Mouse (Mus musculus): ENCODE results near the gene Nlrp9b. TPM values are rescaled to one million over a fixed set of nuclear protein-coding genes. Genes with fewer than 3 reads are reported as not detected.

The Nlrp9b gene
- polyA plus RNA-seq, 1 experiment = not detected

- Histone ChIP-seq H3K4me1 (ENCODE audit: control insufficient read depth, insufficient read depth, low read length) (no peaks in the 10 kb centered on the region; the same call in 1 of the 2 replicates), H3K27ac (ENCODE audit: control insufficient read depth, insufficient read depth, low read depth, low read length, poor library complexity) (no peak overlapping the region), H3K4me3 (replicated peaks; ENCODE audit: control insufficient read depth, low read depth, low read length) (no peak overlapping the region)
- TF ChIP-seq CTCF (IDR thresholded peaks at IDR 0.05; ENCODE audit: control insufficient read depth, insufficient read depth, low read length) (no peak), POLR2A (IDR thresholded peaks at IDR 0.05; ENCODE audit: borderline replicate concordance, control insufficient read depth, low read depth, low read length) (no peak)
- 88% methylated on average over 9 of the region's 9 CpGs for WGBS
Measured at GRCm38 (mm10) chr7:19953054-19953453, 38.2 kb upstream of the Nlrp9b start.

- H3K4me1 ChIP-seq (ENCODE audit: control insufficient read depth, insufficient read depth, low read length) = no peaks in the 10 kb centered on the region; the same call in 1 of the 2 replicates
- no peak for TF ChIP-seq POLR2A (IDR thresholded peaks at IDR 0.05; ENCODE audit: borderline replicate concordance, control insufficient read depth, low read depth, low read length)
- TF ChIP-seq CTCF (IDR thresholded peaks at IDR 0.05; ENCODE audit: control insufficient read depth, insufficient read depth, low read length) = no peak
- H3K27ac ChIP-seq (ENCODE audit: control insufficient read depth, insufficient read depth, low read depth, low read length, poor library complexity) = no peak overlapping the region
- H3K4me3 ChIP-seq (replicated peaks; ENCODE audit: control insufficient read depth, low read depth, low read length) = no peak overlapping the region
- 77% methylated on average over 4 of the region's 4 CpGs for WGBS
Measured at GRCm38 (mm10) chr7:19955861-19956260, 35.4 kb upstream of the Nlrp9b start.

GRCm38 (mm10) chr7:19956341-19956781 lies 34.9 kb upstream of the Nlrp9b start:
- TF ChIP-seq CTCF (IDR thresholded peaks at IDR 0.05; ENCODE audit: control insufficient read depth, insufficient read depth, low read length) = peak; percentile 89
- TF ChIP-seq POLR2A (IDR thresholded peaks at IDR 0.05; ENCODE audit: borderline replicate concordance, control insufficient read depth, low read depth, low read length) = no peak
- WGBS = under 1% methylated on average over 7 of the region's 7 CpGs
- H3K4me1 ChIP-seq (ENCODE audit: control insufficient read depth, insufficient read depth, low read length) = no peaks in the 10 kb centered on the region; the same call in 1 of the 2 replicates
- no peak overlapping the region for H3K27ac ChIP-seq (ENCODE audit: control insufficient read depth, insufficient read depth, low read depth, low read length, poor library complexity)
- no peak overlapping the region for H3K4me3 ChIP-seq (replicated peaks; ENCODE audit: control insufficient read depth, low read depth, low read length)

GRCm38 (mm10) chr7:19962423-19962822 lies 28.8 kb upstream of the Nlrp9b start:
- no peak for TF ChIP-seq CTCF (IDR thresholded peaks at IDR 0.05; ENCODE audit: control insufficient read depth, insufficient read depth, low read length)
- no peak for TF ChIP-seq POLR2A (IDR thresholded peaks at IDR 0.05; ENCODE audit: borderline replicate concordance, control insufficient read depth, low read depth, low read length)
- Histone ChIP-seq H3K27ac (ENCODE audit: control insufficient read depth, insufficient read depth, low read depth, low read length, poor library complexity) (no peak overlapping the region), H3K4me1 (ENCODE audit: control insufficient read depth, insufficient read depth, low read length) (no peaks in the 10 kb centered on the region; the same call in 1 of the 2 replicates), H3K4me3 (replicated peaks; ENCODE audit: control insufficient read depth, low read depth, low read length) (no peak overlapping the region)
- WGBS = 68% methylated on average over 1 of the region's 1 CpGs

- no peaks in the 10 kb centered on the region for H3K4me1 ChIP-seq (ENCODE audit: control insufficient read depth, insufficient read depth, low read length)
- TF ChIP-seq POLR2A (IDR thresholded peaks at IDR 0.05; ENCODE audit: borderline replicate concordance, control insufficient read depth, low read depth, low read length) = no peak
- no peak for TF ChIP-seq CTCF (IDR thresholded peaks at IDR 0.05; ENCODE audit: control insufficient read depth, insufficient read depth, low read length)
- 69% methylated on average over 7 of the region's 7 CpGs for WGBS
- no peak within 1 kb of the TSS for H3K27ac ChIP-seq (ENCODE audit: control insufficient read depth, insufficient read depth, low read depth, low read length, poor library complexity)
- no peak within 1 kb of the TSS for H3K4me3 ChIP-seq (replicated peaks; ENCODE audit: control insufficient read depth, low read depth, low read length)
Measured at GRCm38 (mm10) chr7:19964985-19965579, 26.2 kb upstream of the Nlrp9b start, which contains the start of gene Ceacam20. Gene Ceacam20, plus strand, starts transcription at chr7:19965412.

- 69% methylated on average over 3 of the region's 3 CpGs for WGBS
- no peak overlapping the region for H3K4me3 ChIP-seq (replicated peaks; ENCODE audit: control insufficient read depth, low read depth, low read length)
- TF ChIP-seq CTCF (IDR thresholded peaks at IDR 0.05; ENCODE audit: control insufficient read depth, insufficient read depth, low read length) (no peak), POLR2A (IDR thresholded peaks at IDR 0.05; ENCODE audit: borderline replicate concordance, control insufficient read depth, low read depth, low read length) (no peak)
Measured at GRCm38 (mm10) chr7:19969106-19969505, 22.2 kb upstream of the Nlrp9b start.

GRCm38 (mm10) chr7:19969541-19970090 lies 21.6 kb upstream of the Nlrp9b start:
- no peak for TF ChIP-seq POLR2A (IDR thresholded peaks at IDR 0.05; ENCODE audit: borderline replicate concordance, control insufficient read depth, low read depth, low read length)
- TF ChIP-seq CTCF (IDR thresholded peaks at IDR 0.05; ENCODE audit: control insufficient read depth, insufficient read depth, low read length) = no peak
- H3K4me1 ChIP-seq (ENCODE audit: control insufficient read depth, insufficient read depth, low read length) = no peaks in the 10 kb centered on the region
- H3K27ac ChIP-seq (ENCODE audit: control insufficient read depth, insufficient read depth, low read depth, low read length, poor library complexity) = no peak overlapping the region
- 93% methylated on average over 4 of the region's 4 CpGs for WGBS
- H3K4me3 ChIP-seq (replicated peaks; ENCODE audit: control insufficient read depth, low read depth, low read length) = no peak overlapping the region

More at GRCm38 (mm10) chr7:19969106-19969505, 22.2 kb upstream of the Nlrp9b start:
- Histone ChIP-seq H3K4me1 (ENCODE audit: control insufficient read depth, insufficient read depth, low read length) (no peaks in the 10 kb centered on the region), H3K27ac (ENCODE audit: control insufficient read depth, insufficient read depth, low read depth, low read length, poor library complexity) (no peak overlapping the region)

- Histone ChIP-seq H3K4me3 (replicated peaks; ENCODE audit: control insufficient read depth, low read depth, low read length) (no peak overlapping the region), H3K4me1 (ENCODE audit: control insufficient read depth, insufficient read depth, low read length) (no peaks in the 10 kb centered on the region), H3K27ac (ENCODE audit: control insufficient read depth, insufficient read depth, low read depth, low read length, poor library complexity) (no peak overlapping the region)
- WGBS = 83% methylated on average over 8 of the region's 8 CpGs
- no peak for TF ChIP-seq POLR2A (IDR thresholded peaks at IDR 0.05; ENCODE audit: borderline replicate concordance, control insufficient read depth, low read depth, low read length)
- TF ChIP-seq CTCF (IDR thresholded peaks at IDR 0.05; ENCODE audit: control insufficient read depth, insufficient read depth, low read length) = no peak
Measured at GRCm38 (mm10) chr7:19970196-19970595, 21.1 kb upstream of the Nlrp9b start.

Data from bone marrow, adult 2 months (tissue).